Mouse (Mus musculus) spleen, adult 2 months (tissue): ENCODE measurements at regions not wholly inside any gene's neighbourhood (a gene's known extent, or its start where the extent isn't known, plus 50 kb on each side); places are given as distances from the start of the nearest gene placed in this dataset.
"Not testable (repeated sequence)": the region's sequence is repeated elsewhere in the genome, so short reads cannot be mapped to it uniquely, and the experiment has no call there.

Experiments used
- DNase-seq, 2 experiments: peaks; one replicate each; pipeline versions ENCODE4 v3.0.0 to v3.0.0-alpha.2; 2012 to 2021; ENCODE audit warnings: low spot score in 2 of 2, low read depth in 1 of 2
- H3K27ac ChIP-seq: fragments of 200-500 bp; 2 replicates; pipeline ENCODE4 v1.5.1; 2012; ENCODE audit warnings: low read length, inconsistent platforms; ENCODE audit not compliant: insufficient read depth
- H3K27me3 ChIP-seq: fragments of 200-500 bp; 2 replicates; pipeline ENCODE4 v1.6.1; 2012; ENCODE audit warnings: mild to moderate bottlenecking, moderate library complexity, low read length, inconsistent platforms; ENCODE audit not compliant: control insufficient read depth, insufficient read depth
- H3K36me3 ChIP-seq: fragments of 200-500 bp; 2 replicates; pipeline ENCODE4 v1.6.1; 2012; ENCODE audit warnings: mild to moderate bottlenecking, low read length, inconsistent platforms; ENCODE audit not compliant: control insufficient read depth, insufficient read depth
- H3K4me1 ChIP-seq: fragments of 200-500 bp; 2 replicates; pipeline ENCODE4 v1.6.1; 2011; ENCODE audit warnings: inconsistent platforms; ENCODE audit not compliant: control insufficient read depth, insufficient read depth, insufficient read length
- H3K4me3 ChIP-seq: fragments of 200-500 bp; 2 replicates; pipeline ENCODE4 v1.5.1; 2011; ENCODE audit warnings: mild to moderate bottlenecking, inconsistent platforms; ENCODE audit not compliant: insufficient read depth, insufficient read length; ENCODE audit errors: extremely low read depth
- CTCF ChIP-seq: fragments of 200-500 bp; IDR thresholded peaks from 2 replicates; pipeline ENCODE4 v1.5.1; 2011; ENCODE audit warnings: mild to moderate bottlenecking, inconsistent platforms; ENCODE audit not compliant: insufficient read depth, insufficient read length, insufficient replicate concordance; ENCODE audit errors: extremely low read depth
- POLR2A ChIP-seq: fragments of 200-500 bp; IDR thresholded peaks from 2 replicates; pipeline ENCODE4 v1.6.1; 2011; ENCODE audit warnings: low read depth, low read length, inconsistent platforms
- WGBS: fragments of 180-500 bp; shearing (Covaris S2); methylation state at CpG from one replicate; pipeline ENCODE4 v1.1.7; 2018; 5-methylcytosine and 5-hydroxymethylcytosine counted together

DNA sequence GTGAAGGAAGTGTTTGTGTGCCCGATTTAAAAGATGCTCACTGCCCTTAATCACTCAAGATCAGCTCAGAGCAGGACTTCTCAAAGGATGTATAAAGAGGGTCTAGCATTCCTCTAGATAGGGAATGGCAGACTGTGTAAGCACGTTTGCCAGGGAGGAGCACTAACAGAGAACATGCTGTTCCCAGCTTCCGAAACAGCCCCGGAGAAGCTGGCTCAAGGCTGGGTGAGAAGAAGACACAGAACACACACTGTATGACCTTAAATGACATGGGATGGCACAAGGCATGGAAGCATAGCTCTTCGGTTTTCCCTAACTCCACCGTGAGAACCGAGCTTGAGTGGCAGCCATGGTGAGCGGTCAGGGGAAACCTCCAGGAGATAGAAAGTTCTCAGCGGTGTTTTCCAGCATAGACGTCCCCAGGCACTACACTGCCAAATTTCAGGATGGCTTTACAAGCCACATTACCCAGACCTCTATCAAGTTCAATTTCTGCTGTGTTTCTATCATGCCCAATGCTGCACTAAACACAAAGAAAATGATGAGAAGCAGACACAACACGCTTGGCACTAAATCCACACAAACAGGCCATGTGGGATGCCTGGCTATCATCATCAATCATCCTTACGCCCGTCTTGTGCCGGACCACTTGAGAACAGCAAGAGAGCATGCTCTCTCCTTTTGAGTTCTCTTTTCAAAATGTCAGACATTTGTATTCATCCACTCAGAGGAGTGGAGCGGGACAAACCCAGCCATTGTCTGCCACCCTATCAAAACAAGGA is 172.0 kb upstream of the Six2 start:
- H3K27ac ChIP-seq, result no peak overlapping the region
- 89% methylated on average over 15 of the region's 15 CpGs for WGBS
- H3K4me3 ChIP-seq, result no peak overlapping the region
- no peak for TF ChIP-seq CTCF
- TF ChIP-seq POLR2A, result no peak
- no peaks in the 10 kb centered on the region for H3K4me1 ChIP-seq
- no peaks in the 10 kb centered on the region for H3K27me3 ChIP-seq
- DNase-seq, result no peak
- no peaks in the 10 kb centered on the region for H3K36me3 ChIP-seq

DNA sequence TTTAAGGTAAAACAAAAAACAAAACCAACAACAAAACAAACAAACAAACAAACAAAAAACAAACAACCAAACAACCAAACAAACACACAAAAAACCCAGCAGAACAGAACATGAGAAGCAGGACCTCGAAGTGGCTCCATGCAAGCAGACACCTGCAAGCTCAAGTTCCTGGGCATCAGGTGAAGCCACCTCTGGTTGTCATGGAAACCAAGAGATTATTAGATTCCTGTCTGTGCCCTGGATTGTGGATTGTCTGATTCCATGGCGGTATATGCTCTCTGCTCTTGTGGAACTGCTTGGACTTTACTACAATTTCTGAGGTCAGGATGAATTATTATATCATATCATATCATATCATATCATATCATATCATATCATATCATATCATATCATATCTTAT is 170.4 kb upstream of the Six2 start:
- no peaks in the 10 kb centered on the region for H3K27me3 ChIP-seq
- TF ChIP-seq CTCF (no peak), POLR2A (no peak)
- DNase-seq, result no peak
- H3K27ac ChIP-seq, result no peak overlapping the region
- H3K4me3 ChIP-seq, result no peak overlapping the region
- no peaks in the 10 kb centered on the region for H3K4me1 ChIP-seq
- no peaks in the 10 kb centered on the region for H3K36me3 ChIP-seq
- WGBS, result 92% methylated on average over 2 of the region's 2 CpGs

DNA sequence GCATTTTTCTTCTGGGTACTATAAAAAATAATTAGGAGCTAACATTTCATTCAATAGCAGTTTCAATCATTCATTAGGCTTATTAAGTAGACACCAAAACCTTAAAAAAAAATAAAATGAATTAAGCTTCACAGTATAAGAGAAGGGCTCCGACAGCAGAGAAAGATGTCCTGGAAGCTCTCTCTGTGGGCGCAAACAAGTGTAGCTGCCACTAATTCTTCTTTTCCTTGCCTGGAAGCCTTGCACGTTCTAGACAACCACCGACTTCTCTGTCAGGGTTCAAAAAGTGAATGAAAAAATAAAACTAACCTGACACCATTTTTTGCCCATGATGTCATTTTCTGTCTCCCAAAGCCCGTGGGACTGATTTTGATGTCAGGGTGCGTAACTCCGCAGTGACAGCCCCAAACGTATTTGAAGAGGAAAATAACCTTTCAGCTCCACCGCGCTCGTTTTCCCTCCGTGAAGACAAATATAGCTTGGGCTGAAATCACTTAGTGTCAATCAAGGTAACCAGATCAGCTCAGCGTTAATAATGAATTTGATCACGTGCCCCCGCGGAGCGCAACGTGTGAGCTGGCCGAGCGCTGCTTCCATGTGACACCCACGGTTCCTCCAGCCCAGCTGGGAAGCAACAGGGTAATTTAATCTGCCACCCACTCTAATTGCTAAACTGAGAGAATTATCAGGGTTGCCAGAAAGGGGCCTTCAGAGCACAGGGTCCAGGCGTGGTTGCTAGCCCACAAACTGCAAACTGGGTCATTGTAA is 169.8 kb upstream of the Six2 start:
- TF ChIP-seq POLR2A (no peak), CTCF (no peak)
- Histone ChIP-seq H3K27me3 (no peaks in the 10 kb centered on the region), H3K36me3 (no peaks in the 10 kb centered on the region), H3K4me1 (no peaks in the 10 kb centered on the region), H3K4me3 (no peak overlapping the region), H3K27ac (no peak overlapping the region)
- 85% methylated on average over 22 of the region's 22 CpGs for WGBS
- DNase-seq, result no peak

DNA sequence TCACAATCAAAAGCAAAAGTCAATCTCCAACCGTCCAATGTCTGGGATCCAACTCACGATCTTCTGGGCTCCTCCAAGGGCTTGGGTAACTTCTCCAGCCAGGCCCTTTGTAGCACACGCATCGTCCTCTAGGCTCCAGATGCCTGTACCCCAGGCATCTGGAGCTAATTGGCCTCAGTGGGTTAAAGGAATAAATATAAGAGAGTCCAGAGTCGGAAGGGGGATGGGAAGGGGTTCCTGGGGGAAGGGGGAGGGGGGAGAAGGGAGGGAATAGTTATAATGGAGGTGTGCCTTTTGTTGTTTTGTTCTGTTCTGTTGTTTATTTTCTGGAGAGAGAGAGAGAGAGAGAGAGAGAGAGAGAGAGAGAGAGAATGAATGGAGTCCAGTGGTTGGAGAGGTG is 168.8 kb upstream of the Six2 start:
- H3K4me3 ChIP-seq, DNase-seq, H3K36me3 ChIP-seq, H3K27me3 ChIP-seq, H3K4me1 ChIP-seq, H3K27ac ChIP-seq: not testable (repeated sequence)
- 79% methylated on average over 4 of the region's 5 CpGs for WGBS

DNA sequence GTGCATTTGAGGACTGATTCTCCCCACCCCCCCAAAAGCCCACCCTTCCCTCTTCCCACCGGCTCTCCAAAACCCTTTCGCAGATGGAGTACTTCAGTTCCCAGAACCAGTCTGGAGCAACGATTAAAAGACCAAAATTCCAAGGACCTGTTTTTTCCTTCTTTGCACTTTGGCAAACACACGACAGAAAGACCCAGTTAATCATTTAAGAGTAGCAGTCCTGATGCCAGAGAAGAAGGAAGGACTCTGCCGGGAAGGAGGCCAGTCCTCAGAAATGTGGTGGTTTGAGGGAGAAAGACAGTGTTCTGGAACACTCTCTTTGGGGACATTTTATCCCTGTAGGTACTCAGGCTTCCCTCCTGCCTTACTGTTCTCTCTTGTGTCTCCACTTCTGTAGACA is 165.1 kb upstream of the Six2 start:
- WGBS, result 86% methylated on average over 5 of the region's 5 CpGs
- TF ChIP-seq POLR2A (no peak), CTCF (no peak)
- H3K27me3 ChIP-seq, result no peaks in the 10 kb centered on the region

DNA sequence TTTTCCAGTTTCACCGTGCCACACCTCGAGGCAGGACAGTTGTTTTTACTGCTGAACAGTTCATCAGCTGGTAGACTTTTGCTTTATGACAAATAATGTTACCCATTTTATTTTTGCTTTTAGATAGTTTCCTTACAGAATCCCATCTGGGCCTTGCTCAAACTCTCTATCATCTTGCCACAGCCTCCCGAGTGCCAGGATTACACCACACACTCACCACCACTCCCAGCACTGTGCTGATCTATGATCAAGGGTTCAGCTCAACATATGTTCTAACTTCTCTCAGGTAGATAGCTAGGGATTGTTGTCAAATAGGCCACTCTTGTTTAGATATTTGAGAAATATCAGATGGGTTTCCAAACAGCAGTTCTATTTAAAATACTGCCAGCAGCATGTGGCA is 160.5 kb upstream of the Six2 start:
- no peaks in the 10 kb centered on the region for H3K36me3 ChIP-seq
- 85% methylated on average over 3 of the region's 3 CpGs for WGBS
- no peaks in the 10 kb centered on the region for H3K4me1 ChIP-seq
- no peaks in the 10 kb centered on the region for H3K27me3 ChIP-seq
- no peak for DNase-seq
- no peak overlapping the region for H3K4me3 ChIP-seq
- no peak overlapping the region for H3K27ac ChIP-seq
- TF ChIP-seq CTCF, result no peak
- no peak for TF ChIP-seq POLR2A

More for the DNA sequence above, 165.1 kb upstream of the Six2 start:
- no peak for DNase-seq
- H3K4me1 ChIP-seq, result no peaks in the 10 kb centered on the region
- H3K27ac ChIP-seq, result no peak overlapping the region
- no peak overlapping the region for H3K4me3 ChIP-seq
- H3K36me3 ChIP-seq, result no peaks in the 10 kb centered on the region

DNA sequence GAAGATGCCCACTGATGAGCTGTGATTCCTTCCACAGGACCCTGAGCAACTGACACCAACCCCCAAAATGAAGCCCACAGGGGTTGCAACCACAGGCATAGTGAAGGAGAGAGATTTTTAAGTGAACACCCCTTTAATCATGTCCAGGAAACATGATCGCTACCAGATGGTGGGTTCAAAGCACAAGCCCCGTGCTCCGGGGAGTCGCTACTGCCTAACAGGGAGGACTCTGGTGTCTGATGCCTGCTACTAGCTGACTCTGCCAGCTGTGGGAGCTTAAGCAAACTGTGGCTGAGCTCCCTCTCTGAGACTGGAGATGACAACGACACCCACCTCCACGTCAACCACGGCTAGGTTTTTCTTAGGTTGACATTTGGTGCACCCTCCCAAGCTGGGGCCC is 159.7 kb upstream of the Six2 start:
- WGBS, result 92% methylated on average over 7 of the region's 7 CpGs
- H3K4me1 ChIP-seq, result no peaks in the 10 kb centered on the region
- DNase-seq, result no peak

More for the DNA sequence above, 159.7 kb upstream of the Six2 start:
- Histone ChIP-seq H3K36me3 (no peaks in the 10 kb centered on the region), H3K27me3 (no peaks in the 10 kb centered on the region), H3K27ac (no peak overlapping the region), H3K4me3 (no peak overlapping the region)
- TF ChIP-seq CTCF, result no peak
- TF ChIP-seq POLR2A, result no peak
